Mouse (Mus musculus): ENCODE data around the gene Gdpd3.

Gene Gdpd3

DNA sequence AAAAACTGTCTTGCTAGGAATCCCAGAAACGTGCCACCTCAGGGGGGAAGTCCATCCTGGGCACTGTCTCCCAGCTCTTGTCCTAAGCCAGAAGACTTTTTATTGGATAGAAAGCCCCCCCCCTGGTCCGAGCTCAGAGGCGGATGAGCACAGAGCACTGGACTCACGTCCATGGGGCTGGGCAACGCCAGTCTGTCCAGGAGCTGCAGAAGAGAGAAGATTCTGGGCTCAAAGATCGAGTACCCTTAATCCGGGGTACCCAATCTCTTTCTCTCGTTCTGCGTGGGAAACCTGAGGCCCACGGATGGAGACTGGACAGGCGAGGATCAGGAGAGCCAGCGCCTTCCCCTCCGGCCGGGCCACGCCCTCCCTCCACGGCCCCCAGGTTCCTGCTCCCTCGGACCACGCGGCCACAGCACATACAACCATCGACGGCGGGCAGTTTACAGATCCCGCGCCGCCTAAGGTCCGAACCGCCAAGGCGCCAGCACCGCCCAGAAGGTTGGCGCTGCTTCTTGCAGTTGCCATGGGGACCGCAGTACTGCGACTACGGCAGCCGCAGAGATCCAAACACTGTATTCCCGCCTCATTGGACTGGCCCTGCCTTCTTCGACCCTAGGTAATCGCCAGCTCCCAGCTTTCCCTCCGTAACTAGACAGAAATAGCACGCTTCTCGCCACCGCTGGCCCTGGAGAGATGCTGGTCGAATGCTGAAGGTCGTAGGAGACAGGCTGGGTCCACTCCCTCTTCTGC lies 42.7 kb downstream of the Gdpd3 start:
- peak; percentile 82 for DNase-seq

DNA sequence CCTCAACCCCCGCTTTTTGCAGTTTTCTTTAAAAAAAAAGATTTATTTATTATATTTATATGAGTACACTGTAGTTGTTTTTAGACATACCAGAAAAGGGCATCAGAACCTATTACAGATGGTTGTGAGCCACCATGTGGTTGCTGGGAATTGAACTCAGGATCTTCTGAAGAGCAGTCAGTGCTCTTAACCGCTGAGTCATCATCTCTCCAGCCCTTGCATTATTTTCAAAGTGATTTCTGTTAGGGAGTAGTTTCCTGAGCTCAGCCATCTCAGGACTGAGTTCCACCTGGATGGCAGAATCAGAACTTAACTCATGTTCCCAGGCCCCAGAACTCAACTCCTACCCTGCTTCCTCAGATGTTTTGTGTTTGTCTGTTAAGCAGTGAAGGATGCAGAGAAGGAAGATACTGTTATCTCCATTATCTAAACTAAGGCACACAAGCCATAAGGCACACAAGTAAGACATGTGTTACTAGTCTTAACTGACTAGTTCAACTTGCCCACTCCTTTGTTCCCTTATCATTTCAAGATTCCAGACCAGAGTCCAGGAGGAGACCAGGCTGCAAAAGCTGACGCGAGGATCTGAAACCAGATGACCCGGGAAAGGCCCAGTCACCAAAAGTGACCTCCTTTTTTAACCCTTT lies 43.7 kb downstream of the Gdpd3 start:
- no peak for DNase-seq

DNA sequence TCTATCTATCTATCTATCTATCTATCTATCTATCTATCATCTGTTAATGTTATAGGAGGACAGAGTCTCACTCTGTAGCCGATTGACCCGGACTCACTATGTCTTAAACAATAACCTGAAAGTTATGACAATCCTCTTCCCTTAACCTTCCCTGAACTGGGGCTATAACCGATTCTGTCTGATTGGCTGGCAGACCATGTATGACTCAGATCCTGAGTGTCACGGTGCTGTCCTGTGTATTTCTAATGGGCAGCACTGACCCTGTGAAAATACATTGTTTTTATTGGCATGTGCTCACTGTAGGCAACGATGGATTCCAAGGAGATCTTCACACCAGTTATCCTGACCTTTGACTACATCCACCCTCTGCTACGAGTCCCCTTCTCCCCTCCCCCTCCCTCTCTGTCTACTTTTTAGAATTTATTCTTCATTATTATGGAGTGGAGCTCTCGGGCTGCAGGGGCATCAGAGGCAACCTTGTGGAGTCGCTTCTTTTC lies 49.6 kb downstream of the Gdpd3 start:
- no peak for DNase-seq

GRCm38 (mm10) chr7:126816494-126816893 lies 50.4 kb downstream of the Gdpd3 start:
- no peak for DNase-seq

- no peak for DNase-seq
Observed at GRCm38 (mm10) chr7:126817595-126817994, 51.5 kb downstream of the Gdpd3 start.

DNA sequence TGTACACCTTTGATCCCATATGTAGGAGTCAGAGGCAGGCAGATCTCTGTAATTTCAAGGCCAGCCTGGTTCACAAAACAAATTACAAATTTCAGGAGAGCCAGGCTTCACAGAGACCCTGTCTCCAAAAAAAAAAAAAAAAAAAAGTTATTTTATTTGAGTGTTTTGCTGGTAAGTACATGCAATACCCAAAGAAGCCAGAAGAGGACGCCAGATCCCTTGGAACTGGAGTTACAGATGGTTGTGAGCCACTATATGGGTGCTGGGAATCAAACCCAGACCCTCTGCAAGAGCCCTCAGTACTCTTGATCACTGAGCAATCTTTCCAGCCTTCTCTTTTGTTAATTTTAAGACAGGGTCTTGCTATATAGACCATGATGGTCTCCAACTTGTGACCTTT lies 52.7 kb downstream of the Gdpd3 start:
- no peak for DNase-seq

DNA sequence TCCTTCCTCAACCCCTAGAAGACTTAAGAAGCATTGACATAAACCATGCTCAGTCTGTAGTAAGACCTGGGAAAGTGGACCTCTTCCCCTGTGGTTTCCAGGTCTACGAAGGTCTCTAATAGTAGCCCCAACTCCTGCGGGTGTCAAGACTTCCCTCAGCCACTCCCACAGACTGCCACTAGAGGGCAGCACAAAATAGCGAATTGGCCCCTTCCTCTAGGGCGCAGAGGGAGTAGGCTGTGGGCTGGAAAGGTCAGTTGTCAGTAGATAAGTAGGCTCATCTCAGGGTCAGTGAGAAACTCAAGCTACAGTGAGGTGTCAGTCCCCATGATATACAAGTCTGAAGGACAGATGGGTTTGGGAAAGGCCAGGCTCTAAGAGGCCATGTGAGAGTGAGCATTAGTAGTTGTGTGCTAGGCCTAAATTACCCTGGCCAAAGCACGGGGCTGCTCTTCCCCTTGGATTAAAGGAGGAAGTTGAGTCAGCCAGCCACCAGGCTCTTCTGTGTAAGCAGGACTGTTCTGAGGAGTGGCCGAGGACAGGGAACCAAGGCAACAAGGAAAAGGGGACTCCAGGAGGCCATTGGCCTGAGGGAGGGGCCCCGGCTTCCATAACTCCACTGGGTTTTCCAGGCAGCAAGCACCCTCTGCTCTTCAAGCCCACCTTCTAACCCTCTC lies 55.8 kb downstream of the Gdpd3 start:
- DNase-seq: peak; percentile 83

- DNase-seq: no peak
Observed at GRCm38 (mm10) chr7:126822741-126823140, 56.6 kb downstream of the Gdpd3 start.

DNA sequence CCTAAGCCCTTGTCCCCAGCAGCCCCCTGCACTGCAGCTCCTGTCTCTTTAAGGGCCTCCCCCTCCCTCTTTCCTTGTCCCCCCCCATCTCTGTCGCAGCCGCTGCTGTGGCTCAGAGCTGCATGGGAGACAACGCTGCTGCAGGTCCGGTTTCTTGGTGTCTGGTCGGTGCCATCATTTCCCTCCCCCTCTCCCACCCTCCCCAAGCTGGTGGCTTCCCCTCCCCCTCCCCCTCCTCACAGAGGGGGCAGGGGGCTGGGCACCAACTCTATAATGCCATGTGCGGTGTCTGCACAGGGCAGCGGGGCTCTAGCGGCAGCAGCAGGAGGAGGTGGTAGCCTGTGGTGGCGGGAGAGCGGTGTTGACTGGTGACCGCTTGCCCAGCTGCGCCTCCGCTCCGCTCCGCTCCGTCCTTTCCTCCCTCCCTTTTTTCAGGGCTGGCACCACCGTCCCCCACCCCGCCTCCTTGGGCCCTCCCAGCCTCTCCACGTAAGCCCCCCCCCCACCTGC lies 57.1 kb downstream of the Gdpd3 start:
- peak; percentile 50 for DNase-seq

- no peak for DNase-seq
Observed at GRCm38 (mm10) chr7:126823940-126824339, 57.8 kb downstream of the Gdpd3 start.
